Comparison of ENCODE assay signal across 11 mouse cellular contexts in the genomic region with DNA sequence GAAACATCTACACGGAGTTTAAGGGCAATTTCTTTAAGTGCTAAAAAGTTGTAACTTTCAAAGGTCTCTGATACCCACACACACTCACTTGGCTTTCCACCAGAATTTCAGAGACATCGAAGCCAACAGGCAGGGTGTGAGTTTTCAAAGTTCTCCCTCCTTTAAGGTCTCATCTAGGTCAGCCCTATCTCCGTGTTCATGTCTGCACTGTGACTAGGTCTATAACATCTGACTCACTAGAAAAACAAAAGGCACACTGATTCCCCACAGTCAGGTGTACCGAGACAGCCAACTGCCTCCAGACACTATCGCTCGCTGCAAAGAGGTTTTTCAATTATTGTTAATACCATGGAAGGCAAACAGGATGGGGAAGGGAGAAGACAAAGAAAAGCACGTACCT. TPM values are rescaled to one million over a fixed set of nuclear protein-coding genes. Genes with fewer than 3 reads are reported as not detected.
DNase-seq lines count a peak whose midpoint lies in the region; ATAC-seq and TF ChIP-seq lines count a peak whose summit lies in the region.
"Had no signal": no experiment of that assay in that cellular context is flagged by ENCODE, and none has a peak within 500 bp of the region (broad histone marks: within the 10 kb centered on the region; RNA-seq: fewer than 3 reads in every experiment).

No protein-coding gene starts in this region.

- H3K36me3 ChIP-seq in heart, embryonic 13.5 days: no peaks in the 10 kb centered on the region
- peaks cover 0 to 4% of the 10 kb centered on the region in 2 experiments for H3K36me3 ChIP-seq in CH12.LX (replicated peaks in 1 of 2; ENCODE audit: control insufficient read depth in 1 of 2, insufficient read depth in 1 of 2, low read length in 1 of 2)
- H3K36me3 ChIP-seq in embryonic facial prominence, embryonic 14.5 days (ENCODE audit: control insufficient read depth, insufficient read depth, low read length): no peaks in the 10 kb centered on the region
- H3K36me3 ChIP-seq in liver, postnatal 0 days (replicated peaks; ENCODE audit: insufficient read depth, low read length): no peaks in the 10 kb centered on the region

- no peaks in the 10 kb centered on the region for H3K79me2 ChIP-seq in CH12.LX (replicated peaks; ENCODE audit: control insufficient read depth, extremely low read depth, insufficient read depth, poor library complexity, severe bottlenecking)

- no peak for ATAC-seq in heart, embryonic 13.5 days (ENCODE audit: extremely low read depth, insufficient number of reproducible peaks, low FRiP score, low TSS enrichment)
- no peak for ATAC-seq in embryonic facial prominence, embryonic 14.5 days (ENCODE audit: low read depth)
- no peak for ATAC-seq in liver, postnatal 0 days

- H3K4me3 ChIP-seq in heart, embryonic 13.5 days: no peak overlapping the region
- no peak overlapping the region for H3K4me3 ChIP-seq in CH12.LX (replicated peaks in 1 of 3; ENCODE audit: low read depth in 2 of 3, low read length in 2 of 3, poor library complexity in 1 of 3)
- no peak overlapping the region for H3K4me3 ChIP-seq in embryonic facial prominence, embryonic 14.5 days (ENCODE audit: low read depth, low read length)
- H3K4me3 ChIP-seq in liver, postnatal 0 days (ENCODE audit: low read depth, low read length): no peak overlapping the region

- H3K27ac ChIP-seq in heart, embryonic 13.5 days (replicated peaks): no peak overlapping the region
- no peak overlapping the region for H3K27ac ChIP-seq in CH12.LX (ENCODE audit: insufficient read depth, low read depth)
- no peak overlapping the region for H3K27ac ChIP-seq in embryonic facial prominence, embryonic 14.5 days (replicated peaks; ENCODE audit: low read depth, low read length)
- no peak overlapping the region for H3K27ac ChIP-seq in liver, postnatal 0 days (ENCODE audit: low read depth)

- in situ Hi-C loops in CH12.LX (cut with MboI; ENCODE audit: low pct_ligation_motif_present, low pct_unique_long_range_greater_than_20kb, low sequenced_read_pairs): no loop called here

- TF ChIP-seq RAD21 in CH12.LX (IDR thresholded peaks at IDR 0.05; ENCODE audit: low read depth, low read length): no peak

- peaks cover 45% of the 10 kb centered on the region for H3K4me1 ChIP-seq in heart, embryonic 13.5 days
- peaks cover 6 to 51% of the 10 kb centered on the region in 2 experiments; a peak in 2 of 4 replicates for H3K4me1 ChIP-seq in CH12.LX (ENCODE audit: control insufficient read depth in 1 of 2, insufficient read depth in 2 of 2)
- peaks cover 38% of the 10 kb centered on the region for H3K4me1 ChIP-seq in embryonic facial prominence, embryonic 14.5 days (ENCODE audit: control insufficient read depth, insufficient read depth, low read length)
- peaks cover 38% of the 10 kb centered on the region for H3K4me1 ChIP-seq in liver, postnatal 0 days (ENCODE audit: insufficient read depth)

- TF ChIP-seq POLR2A in CH12.LX (IDR thresholded peaks at IDR 0.05; ENCODE audit: low read depth, low read length): no peak

- no peak for TF ChIP-seq CTCF in CH12.LX (conservative IDR thresholded peaks at IDR 0.05 in 1 of 2, IDR thresholded peaks at IDR 0.05 in 1 of 2; ENCODE audit: low read depth in 2 of 2, low read length in 2 of 2)
- TF ChIP-seq CTCF in liver, postnatal 0 days (IDR thresholded peaks at IDR 0.05; ENCODE audit: low read depth): no peak

- peak overlapping the region; percentile 20; the same call in 1 of the 2 replicates for H3K4me2 ChIP-seq in heart, embryonic 13.5 days
- H3K4me2 ChIP-seq in CH12.LX (ENCODE audit: insufficient read depth, low read depth, poor library complexity, severe bottlenecking): peak overlapping the region; percentile 12; the same call in 1 of the 2 replicates
- peak overlapping the region; percentile 93 for H3K4me2 ChIP-seq in embryonic facial prominence, embryonic 14.5 days (ENCODE audit: low read depth, low read length)
- H3K4me2 ChIP-seq in liver, postnatal 0 days (ENCODE audit: low read depth, low read length): peak overlapping the region; percentile 96; the same call in 1 of the 2 replicates

- H3K9ac ChIP-seq in heart, embryonic 13.5 days: no peak overlapping the region
- H3K9ac ChIP-seq in CH12.LX (ENCODE audit: insufficient read depth, low read depth): no peak overlapping the region
- H3K9ac ChIP-seq in embryonic facial prominence, embryonic 14.5 days (ENCODE audit: low read depth, low read length): no peak overlapping the region
- no peak overlapping the region for H3K9ac ChIP-seq in liver, postnatal 0 days (replicated peaks)

- H3K27me3 ChIP-seq in heart, embryonic 13.5 days (replicated peaks): peaks cover 51% of the 10 kb centered on the region
- H3K27me3 ChIP-seq in CH12.LX (replicated peaks): no peaks in the 10 kb centered on the region
- H3K27me3 ChIP-seq in embryonic facial prominence, embryonic 14.5 days (replicated peaks; ENCODE audit: control insufficient read depth, insufficient read depth, low read length): peaks cover 15% of the 10 kb centered on the region
- H3K27me3 ChIP-seq in liver, postnatal 0 days (ENCODE audit: insufficient read depth, low read length): no peaks in the 10 kb centered on the region

- 67% methylated on average over 7 of the region's 7 CpGs for whole genome bisulfite sequencing in heart, embryonic 13.5 days
- 75% methylated on average over 7 of the region's 7 CpGs for WGBS in embryonic facial prominence, embryonic 14.5 days
- WGBS in liver, postnatal 0 days (ENCODE audit: insufficient replicate concordance): 65% methylated on average over 7 of the region's 7 CpGs

- no peak for DNase-seq in heart, postnatal 36 days
- no peak for DNase-seq in CH12.LX (ENCODE audit: extremely low read depth)
- no peak for DNase-seq in embryonic facial prominence, embryonic 14.5 days (ENCODE audit: low spot score)
- DNase-seq in liver, postnatal 0 days: no peak
- no peak for DNase-seq in right cerebral cortex, postnatal 10 days (ENCODE audit: low spot score in 2 of 2)
- no peak for DNase-seq in left cerebral cortex, adult 11 months (ENCODE audit: low spot score)
- no peak for DNase-seq in ovary, postnatal 10 days (ENCODE audit: low spot score)
- DNase-seq: cerebellum, postnatal 14 days; kidney, adult 2 months; left cerebral cortex, postnatal 4 days had no signal

- dilution Hi-C loops in CH12.LX (cut with MboI; ENCODE audit: extremely low pct_ligation_motif_present, extremely low pct_unique_long_range_greater_than_20kb, low sequenced_read_pairs): no loop called here

- no peaks in the 10 kb centered on the region for H3K9me3 ChIP-seq in heart, embryonic 13.5 days
- H3K9me3 ChIP-seq in CH12.LX (replicated peaks; ENCODE audit: low read length): peaks cover 13% of the 10 kb centered on the region
- no peaks in the 10 kb centered on the region for H3K9me3 ChIP-seq in embryonic facial prominence, embryonic 14.5 days (ENCODE audit: control insufficient read depth, low read length)
- no peaks in the 10 kb centered on the region for H3K9me3 ChIP-seq in liver, postnatal 0 days (ENCODE audit: low read length)

- intact Hi-C loops in heart, postnatal 36 days (cut with DNase I): loop anchor here (5.0 to 10.0 kb wide), 2 partner anchors 53 to 125 kb away; a partner anchor contains a TSS

- TF ChIP-seq EP300 in CH12.LX (IDR thresholded peaks at IDR 0.05; ENCODE audit: low read length): no peak
- TF ChIP-seq EP300 in liver, postnatal 0 days (IDR thresholded peaks at IDR 0.05; ENCODE audit: low read depth): no peak

TF ChIP-seq in CH12.LX, 34 proteins besides CTCF, POLR2A, EP300 and RAD21:
- no peak for TF ChIP-seq E2F4 (IDR thresholded peaks at IDR 0.05; ENCODE audit: insufficient replicate concordance, low read depth, low read length)

RNA-seq across cellular contexts. Expression of a gene that starts 2.8 kb away (rescaled TPM):
- 0.96 and 0.98 TPM in 2 replicates for polyA plus RNA-seq in heart, embryonic 13.5 days (2015; fragmentation: Nextera tagmentation; extraction: Ambion mirVana)
- total RNA-seq in heart, postnatal 36 days (2021): 10 to 100 TPM; 25.5 to 25.7 TPM
- 2.2 and 3.1 TPM in 2 replicates for total RNA-seq in CH12.LX (2012; rRNA removed)
- 1.0 and 1.1 TPM in 2 replicates for total RNA-seq in CH12.LX (2014; rRNA removed)
- polyA plus RNA-seq in CH12.LX (2012; ENCODE audit: insufficient read length, low read depth): 0.97 and 1.2 TPM in 2 replicates
- 2.7 and 3.5 TPM in 2 replicates for polyA plus RNA-seq in embryonic facial prominence, embryonic 14.5 days (2014; fragmentation: Nextera tagmentation; extraction: Ambion mirVana)
- 0.80 and 0.94 TPM in 2 replicates for polyA plus RNA-seq in liver, postnatal 0 days (2015; fragmentation: Nextera tagmentation; extraction: Ambion mirVana)

Comparison
In these comparisons a context has a peak if more than half of its experiments do, and no peak if none do; other contexts are left out.
1. H3K4me2 ChIP-seq: peak in every context shown above with its lines; median percentile 96 in liver, postnatal 0 days; 93 in embryonic facial prominence, embryonic 14.5 days; 20 in heart, embryonic 13.5 days; 12 in CH12.LX.